Mouse (Mus musculus) testis, adult 2 months (tissue): ENCODE measurements at regions not wholly inside any gene's neighbourhood (a gene's known extent, or its start where the extent isn't known, plus 50 kb on each side); places are given as distances from the start of the nearest gene placed in this dataset.

Source experiments
- CTCF ChIP-seq: fragments of 200-500 bp; IDR thresholded peaks from 2 replicates; pipeline ENCODE4 v1.5.1; 2012; ENCODE audit warnings: low read depth, mild to moderate bottlenecking, inconsistent platforms, low read length, moderate library complexity; ENCODE audit not compliant: control insufficient read depth, insufficient read depth, insufficient replicate concordance
- POLR2A ChIP-seq: fragments of 200-500 bp; IDR thresholded peaks from 2 replicates; pipeline ENCODE4 v1.6.1; 2012; ENCODE audit warnings: low read depth, mild to moderate bottlenecking, inconsistent platforms, low read length, moderate library complexity; ENCODE audit not compliant: control insufficient read depth

GRCm38 (mm10) chr15:17779788-17780187 lies 1039.0 kb upstream of the Cdh10 start:
- TF ChIP-seq CTCF, result no peak
- no peak for TF ChIP-seq POLR2A
